Mouse (Mus musculus) neutrophil, adult 5-6 weeks (primary cell): Measurements from ENCODE around the gene Dbndd1. TPM values are rescaled to one million over a fixed set of nuclear protein-coding genes. Genes with fewer than 3 reads are reported as not detected.
"Not testable (repeated sequence)": the region's sequence is repeated elsewhere in the genome, so short reads cannot be mapped to it uniquely, and the experiment has no call there.

Experiments
- ATAC-seq: fragments of 151-379, 151-347 bp; 2 replicates; pipeline ENCODE4 v1.8.0; 2017; ENCODE audit warnings: mild to moderate bottlenecking, moderate TSS enrichment; ENCODE audit not compliant: insufficient number of reproducible peaks, poor library complexity, low FRiP score, severe bottlenecking; ENCODE audit errors: extremely low read depth
- total RNA-seq: library from RNA; stranded (forward); fragments of 200-1000 nt; gene quantifications from 2 replicates; pipeline ENCODE4 v1.2.3, GENCODE M21; 2017

Gene Dbndd1
- total RNA-seq, 1 experiment from 2014 or later, result 0.58 TPM

DNA sequence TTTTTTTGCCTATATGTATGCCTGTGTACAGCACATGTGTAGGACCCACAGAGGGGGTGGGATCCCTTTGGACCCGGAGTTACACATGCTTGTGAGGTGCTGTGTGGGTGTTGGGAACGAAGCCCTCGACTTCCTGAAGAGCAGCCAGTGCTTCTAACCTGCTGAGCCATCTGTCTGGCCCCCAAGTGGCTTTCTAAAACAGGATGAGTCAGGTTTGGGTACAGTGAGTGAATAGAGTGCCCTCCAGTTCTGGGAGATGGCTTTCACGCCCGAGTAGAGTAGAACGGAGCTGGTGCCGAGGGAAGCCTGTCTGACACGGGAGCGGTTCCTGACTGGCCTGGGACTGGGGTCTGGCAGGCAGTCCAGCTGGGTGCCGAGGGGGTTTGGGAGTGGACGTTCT lies 15.7 kb downstream of the Dbndd1 start:
- ATAC-seq, result no peak

DNA sequence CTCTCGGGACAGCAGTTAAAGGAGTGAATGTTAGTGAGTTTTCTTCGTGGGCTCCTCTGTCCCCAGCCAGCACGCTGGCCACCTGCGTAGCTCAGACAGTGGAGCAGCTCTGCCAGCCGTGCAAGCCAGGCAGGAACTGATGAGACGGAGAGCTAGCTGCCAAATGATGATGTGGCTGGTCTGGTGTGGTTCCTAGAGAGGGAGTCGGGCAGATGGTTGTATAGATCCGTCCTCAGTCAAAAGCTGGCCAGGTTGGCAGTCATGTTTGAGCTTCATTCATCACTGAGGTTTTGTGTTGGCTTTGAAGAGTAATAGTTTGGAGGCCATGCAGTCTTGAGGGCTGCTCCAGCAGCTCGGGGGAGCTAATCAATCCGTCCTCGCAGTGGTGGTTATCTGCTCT lies 16.3 kb downstream of the Dbndd1 start:
- ATAC-seq, result no peak

DNA sequence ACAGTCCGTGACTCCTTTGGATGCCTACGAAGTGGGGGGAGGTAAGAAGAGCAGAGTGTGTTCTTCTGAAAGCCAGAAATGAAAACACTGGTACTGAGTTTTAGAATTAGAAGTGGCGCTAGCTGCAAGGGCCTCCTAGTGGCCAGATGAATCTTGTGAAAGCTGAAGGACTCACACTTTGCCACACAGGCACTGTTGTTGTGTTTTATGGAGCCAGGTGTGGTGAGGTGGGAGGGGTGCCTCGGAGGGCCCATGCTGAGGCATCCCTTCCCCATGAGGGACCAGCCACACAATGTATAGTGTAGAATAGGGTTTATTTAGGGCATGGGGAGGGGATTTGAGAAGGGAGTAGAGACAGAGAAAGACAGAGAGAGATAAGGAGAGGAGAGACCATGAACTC lies 17.6 kb downstream of the Dbndd1 start:
- ATAC-seq, result no peak

DNA sequence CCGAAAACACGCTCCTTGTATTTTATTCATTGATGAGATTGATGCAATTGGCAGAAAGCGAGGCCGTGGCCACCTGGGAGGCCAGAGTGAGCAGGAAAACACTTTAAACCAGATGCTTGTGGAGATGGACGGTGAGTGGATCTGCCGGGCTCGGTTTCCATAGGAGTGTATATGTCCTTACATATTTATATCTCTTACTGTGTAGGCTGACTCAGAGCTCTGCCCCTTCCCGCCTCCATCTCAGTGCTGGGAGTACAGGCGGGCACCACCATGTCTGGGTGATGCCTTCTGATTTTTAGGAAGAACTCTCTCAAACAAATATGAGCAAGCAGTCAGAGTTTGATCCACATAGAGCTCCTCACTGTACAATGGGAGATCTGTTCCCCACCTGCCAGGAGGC lies 22.4 kb downstream of the Dbndd1 start:
- ATAC-seq, result no peak

DNA sequence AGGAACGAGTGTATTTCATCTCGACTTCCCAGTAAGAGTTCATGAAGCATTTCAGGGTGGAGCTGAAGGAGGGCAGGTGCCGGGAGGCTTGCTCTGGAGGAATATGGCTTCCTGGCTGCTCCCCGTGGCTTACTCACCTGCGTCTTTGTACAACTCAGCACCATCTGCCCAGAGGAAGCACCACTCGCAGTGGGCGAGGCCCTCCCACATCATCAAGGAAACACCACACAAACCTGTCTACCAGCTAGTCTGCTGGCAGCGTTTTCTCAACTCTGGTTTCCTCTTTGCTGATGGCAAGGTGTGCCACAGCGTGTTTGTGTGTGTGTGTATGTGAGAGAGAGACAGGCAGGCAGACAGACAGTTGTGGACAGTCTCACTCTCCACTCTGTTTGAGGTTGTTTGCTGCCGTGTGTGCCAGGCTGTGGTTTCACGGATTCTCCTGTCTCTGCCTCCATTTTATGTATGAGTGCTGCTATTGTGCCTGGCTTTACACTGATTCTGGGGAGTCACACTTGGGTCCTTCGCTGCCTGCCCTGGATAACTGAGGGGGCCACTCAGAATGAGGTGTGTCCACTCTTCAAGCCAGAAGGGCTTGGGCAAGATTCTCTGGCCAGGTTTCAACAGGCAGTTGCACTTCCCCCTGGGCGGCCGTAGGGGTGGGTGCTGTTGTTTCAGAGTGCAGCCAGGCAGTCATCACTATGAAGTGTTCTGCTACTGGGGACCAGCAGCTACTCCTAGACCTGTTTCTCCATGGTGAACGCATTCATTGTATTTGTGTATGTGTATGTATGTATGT lies 23.8 kb downstream of the Dbndd1 start:
- ATAC-seq, result no peak

DNA sequence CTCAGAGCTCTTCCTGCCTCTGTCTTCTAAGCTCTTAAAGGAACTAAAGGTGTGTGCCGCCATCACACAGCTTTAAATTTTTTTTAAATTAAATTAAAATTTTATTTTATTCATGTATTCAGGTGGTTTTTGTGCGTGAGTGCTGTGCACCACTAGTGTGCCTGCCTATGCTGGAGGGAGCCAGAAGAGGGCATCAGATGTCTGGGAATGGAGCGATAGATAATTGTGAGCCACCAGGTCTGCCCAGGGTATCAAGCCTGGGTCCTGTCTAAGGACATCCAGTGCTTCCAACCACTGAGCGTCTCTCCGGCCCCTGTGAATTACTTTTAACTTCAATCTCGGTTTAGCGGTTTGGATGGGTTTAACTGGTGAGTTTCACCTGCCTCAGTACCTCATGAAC lies 32.6 kb downstream of the Dbndd1 start:
- ATAC-seq, result no peak

DNA sequence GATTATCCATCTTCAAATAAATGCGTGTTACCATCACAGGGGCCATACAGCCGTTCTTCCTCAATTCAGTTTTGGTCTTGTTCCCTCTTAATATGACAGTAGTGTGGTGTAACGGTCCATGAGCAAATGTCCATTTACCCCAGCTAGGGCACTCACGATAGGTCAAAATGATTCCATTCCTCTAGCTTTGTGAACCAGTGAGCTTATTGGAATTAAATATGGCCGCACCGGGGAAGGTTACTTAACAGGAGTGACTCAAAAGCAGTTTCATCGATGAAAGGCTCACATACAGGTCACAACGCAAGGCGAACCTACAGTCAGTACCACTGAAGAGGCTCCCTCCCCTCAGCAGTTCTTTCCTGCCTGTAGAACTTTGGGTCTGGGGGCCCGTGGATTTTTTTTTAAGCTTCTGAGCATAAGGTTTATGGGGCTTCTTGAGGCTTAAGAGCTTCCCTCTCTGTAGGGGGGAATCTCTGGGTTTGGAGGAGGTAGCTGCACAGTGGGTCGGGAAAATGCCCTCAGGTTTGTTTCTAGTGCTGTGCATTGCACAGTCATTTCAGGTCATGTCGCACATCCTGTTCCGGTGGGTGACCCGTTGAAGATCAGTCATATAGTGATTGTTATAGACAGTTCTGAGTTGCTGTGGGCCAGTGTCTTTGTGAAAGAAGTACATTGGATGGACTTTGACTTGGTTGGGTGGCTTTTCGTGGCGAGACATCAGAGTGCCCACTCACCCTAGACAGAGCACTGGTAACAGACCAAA lies 36.6 kb downstream of the Dbndd1 start:
- peak; percentile 28 for ATAC-seq

DNA sequence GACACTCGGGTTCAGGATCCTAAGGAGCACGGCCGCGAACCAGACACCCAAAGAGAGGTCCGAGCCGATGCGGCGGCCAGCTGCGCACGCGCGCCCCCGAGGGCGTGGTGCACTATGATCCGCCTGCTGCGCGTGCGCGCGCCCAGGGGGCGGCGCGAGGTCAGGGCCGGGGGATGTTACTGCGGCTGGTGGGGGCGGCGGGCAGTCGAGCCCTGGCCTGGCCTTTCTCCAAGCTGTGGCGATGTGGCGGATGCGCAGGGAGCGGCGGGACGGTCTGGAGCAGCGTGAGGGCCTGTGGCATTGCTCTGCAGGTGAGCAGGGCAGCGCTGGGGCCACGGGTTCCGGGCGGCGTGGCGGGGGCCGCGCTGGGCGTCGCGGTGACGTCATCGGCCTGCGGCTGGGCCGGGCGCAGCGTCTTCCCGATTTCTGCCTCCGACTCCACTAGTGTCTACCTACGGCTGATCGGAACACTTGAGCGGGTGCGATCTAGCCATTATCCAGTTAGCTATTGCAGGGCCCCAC lies 37.5 kb downstream of the Dbndd1 start, which contains the start of gene Afg3l1:
Gene Afg3l1 (plus strand): TSS at position 167 of the 522 bp plus-strand sequence.
- peak; percentile 65 for ATAC-seq

DNA sequence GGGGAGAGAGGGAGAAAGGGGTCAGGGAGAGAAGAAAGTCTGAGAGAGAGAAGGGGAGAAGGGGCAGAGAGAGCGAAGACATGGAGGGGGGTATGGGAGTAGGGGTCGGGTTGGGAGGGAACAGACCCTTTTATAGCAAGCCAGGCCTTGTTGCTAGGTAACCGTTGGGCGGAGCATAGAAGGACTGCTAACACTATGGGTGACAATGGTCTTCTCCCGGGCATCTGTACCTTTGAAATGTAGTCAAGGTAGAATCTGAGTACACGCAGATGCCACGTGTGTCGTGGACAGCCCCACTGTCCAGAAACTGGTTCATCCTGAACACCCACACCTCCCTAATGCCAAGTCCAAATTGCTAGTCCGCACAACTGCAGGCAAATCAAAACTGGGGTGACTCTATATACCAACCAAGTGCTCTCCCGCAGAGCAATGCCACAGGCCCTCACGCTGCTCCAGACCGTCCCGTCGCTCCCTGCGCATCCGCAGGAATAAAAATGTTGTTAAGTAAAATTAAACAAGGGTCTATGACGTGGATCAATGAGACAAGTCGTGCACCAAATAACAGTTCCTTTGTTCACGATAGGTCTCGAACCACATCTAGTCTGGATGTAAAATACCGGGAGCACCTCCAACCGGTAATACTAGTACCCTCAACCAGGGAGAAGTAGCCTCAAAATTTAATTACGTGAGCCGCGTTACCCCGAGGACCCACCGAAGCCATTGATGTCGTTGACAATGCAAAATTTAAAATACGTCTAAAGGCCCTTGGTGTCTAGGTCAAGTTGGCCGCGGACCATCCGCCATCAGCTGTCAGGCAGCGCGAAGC lies 38.1 kb downstream of the Dbndd1 start:
- ATAC-seq, result peak; percentile 14; the same call in 1 of the 2 replicates

DNA sequence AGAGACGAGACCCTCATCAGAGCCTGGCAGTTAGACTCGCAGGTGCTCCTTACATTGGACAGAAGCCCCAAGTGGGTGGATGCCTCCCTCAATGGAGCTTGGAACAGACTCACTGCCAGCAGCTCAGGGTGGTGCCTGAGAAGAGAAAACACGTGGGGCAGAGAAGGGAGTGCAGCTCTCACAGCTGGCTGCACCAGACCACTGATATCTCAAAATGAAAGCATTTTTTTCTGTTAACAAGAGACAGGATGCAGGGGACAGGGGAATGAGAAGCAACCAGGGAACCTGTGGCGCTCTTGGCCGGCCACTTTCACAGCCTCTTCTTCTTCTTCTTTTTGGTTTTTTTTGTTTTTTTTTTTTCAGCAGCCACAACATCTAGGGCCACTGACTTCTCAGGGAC lies 40.7 kb downstream of the Dbndd1 start:
- ATAC-seq, result not testable (repeated sequence)

DNA sequence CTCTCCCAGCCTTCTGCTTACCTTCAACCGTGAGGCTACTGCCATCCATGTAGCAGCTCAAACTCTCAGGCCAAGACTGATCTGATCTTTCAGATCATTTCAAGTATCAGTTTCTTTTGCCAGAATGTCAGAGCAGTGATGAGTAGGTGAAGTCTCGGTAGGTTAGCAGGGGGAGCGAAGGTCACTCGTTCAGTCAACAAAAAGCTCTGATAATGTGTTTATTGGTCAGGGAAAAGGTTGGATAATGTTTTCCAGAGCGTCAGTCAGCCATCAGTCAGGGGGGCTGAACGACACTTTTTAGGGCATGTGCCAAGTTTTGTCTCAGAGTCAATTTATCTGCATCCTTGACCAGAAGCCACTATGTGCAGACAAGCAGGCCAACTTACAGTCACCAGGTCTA lies 42.3 kb downstream of the Dbndd1 start:
- not testable (repeated sequence) for ATAC-seq

DNA sequence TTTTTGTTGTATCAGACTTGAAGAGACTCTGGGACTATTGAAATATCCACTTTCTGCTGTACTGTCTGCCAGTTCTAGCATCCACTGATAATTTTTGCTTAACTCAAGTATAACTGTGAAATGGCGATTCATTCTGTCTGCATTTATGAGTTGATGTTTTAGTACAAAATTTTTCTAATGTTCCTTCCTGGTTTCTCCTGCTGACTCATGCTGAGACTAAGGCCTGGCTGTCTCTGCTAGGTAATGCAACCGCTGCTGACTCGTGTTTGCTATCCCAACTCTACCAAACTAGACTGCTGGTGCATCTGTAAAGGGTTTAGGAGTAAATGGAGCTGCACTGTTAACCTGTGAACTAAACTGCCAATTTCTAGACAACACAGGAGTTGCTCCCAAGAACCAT lies 47.8 kb downstream of the Dbndd1 start:
- ATAC-seq, result no peak

DNA sequence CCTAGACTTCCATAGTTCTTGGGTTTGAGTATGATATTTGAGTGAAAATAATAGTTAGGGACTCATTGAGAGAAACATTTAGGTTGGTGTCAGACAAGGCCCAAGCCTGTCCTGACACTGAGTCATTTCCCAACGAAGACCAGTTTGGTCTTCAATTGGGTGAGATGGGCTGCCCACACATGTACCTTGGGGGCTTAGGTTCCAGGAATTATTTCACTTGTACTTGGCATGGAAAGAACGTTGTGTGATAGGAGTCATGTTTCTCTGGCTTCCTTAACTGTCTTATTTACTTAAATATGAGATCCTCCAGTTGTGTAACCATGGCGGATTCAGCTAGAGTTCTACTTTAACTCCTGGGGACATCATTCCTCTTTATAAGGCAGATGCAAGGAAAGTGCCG lies 51.6 kb downstream of the Dbndd1 start:
- ATAC-seq, result no peak

Other genes starting within 250 kb of the Dbndd1 start
- gene Fanca, start 196.9 kb downstream of the Dbndd1 start, total RNA-seq, result 26.8 and 30.6 TPM in 2 replicates
- gene Spire2, start 182.8 kb downstream of the Dbndd1 start, total RNA-seq, result 0.23 and 0.37 TPM in 2 replicates
- 275 and 330 TPM in 2 replicates for gene Tcf25, start 141.7 kb downstream of the Dbndd1 start, total RNA-seq
- gene Mc1r, start 108.4 kb downstream of the Dbndd1 start, total RNA-seq, result 0.61 TPM in 1 of 2 replicates, not detected in the other
- 1.2 TPM in 1 of 2 replicates, not detected in the other for gene Tubb3, start 104.0 kb downstream of the Dbndd1 start, total RNA-seq
- gene Def8, start 91.9 kb downstream of the Dbndd1 start, total RNA-seq, result 5.0 and 6.2 TPM in 2 replicates
- 12.8 and 17.9 TPM in 2 replicates for gene Afg3l1, start 37.6 kb downstream of the Dbndd1 start, total RNA-seq
- gene Gas8, start 3.4 kb upstream of the Dbndd1 start, total RNA-seq, result 2.3 and 4.3 TPM in 2 replicates
- gene Rhou, start 138.5 kb upstream of the Dbndd1 start, total RNA-seq, result 2.7 and 3.7 TPM in 2 replicates